9 mouse cellular contexts compared by ENCODE assay signal in genomic region chr4:130556224-130556623, GRCm38 (mm10). TPM values are rescaled to one million over a fixed set of nuclear protein-coding genes. Genes with fewer than 3 reads are reported as not detected.
DNase-seq lines count a peak whose midpoint lies in the region; ATAC-seq and TF ChIP-seq lines count a peak whose summit lies in the region.
"Had no signal": no experiment of that assay in that cellular context is flagged by ENCODE, and none has a peak within 500 bp of the region (broad histone marks: within the 10 kb centered on the region; RNA-seq: fewer than 3 reads in every experiment).

No protein-coding gene starts in this region.

- no peak for TF ChIP-seq POLR2A in cerebellum, adult 2 months (IDR thresholded peaks at IDR 0.05; ENCODE audit: borderline replicate concordance, insufficient read depth, low read length)
- no peak for TF ChIP-seq POLR2A in cortical plate, adult 2 months (IDR thresholded peaks at IDR 0.05; ENCODE audit: extremely low read depth, insufficient read depth, low read length)

- WGBS in cerebellum, adult 2 months, result 45% methylated on average over 5 of the region's 5 CpGs
- 37% methylated on average over 5 of the region's 5 CpGs for WGBS in hindbrain, postnatal 0 days

- no peaks in the 10 kb centered on the region; the same call in 1 of the 2 replicates for H3K27me3 ChIP-seq in cerebellum, adult 2 months (ENCODE audit: control insufficient read depth, insufficient read depth, low read length)
- no peaks in the 10 kb centered on the region for H3K27me3 ChIP-seq in hindbrain, postnatal 0 days (ENCODE audit: insufficient read depth, low read length)
- H3K27me3 ChIP-seq: limb, embryonic 12.5 days had no signal

- no peak for DNase-seq in cerebellum, adult 2 months
- DNase-seq in cerebellum, adult 18-20 months, result no peak
- peak; percentile 38 for DNase-seq in left cerebral cortex, postnatal 4 days
- no peak for DNase-seq in left cerebral cortex, postnatal 36 days (ENCODE audit: low spot score in 2 of 2)
- DNase-seq in hindbrain, postnatal 0 days (ENCODE audit: low spot score), result peak; percentile 55
- DNase-seq in frontal cortex, postnatal 14 days (ENCODE audit: low spot score in 2 of 2), result no peak
- DNase-seq in adrenal gland, postnatal 14 days, result no peak

- peaks cover 78% of the 10 kb centered on the region for H3K4me1 ChIP-seq in cerebellum, adult 2 months (ENCODE audit: control insufficient read depth, insufficient read depth, low read length)
- no peaks in the 10 kb centered on the region for H3K4me1 ChIP-seq in cortical plate, adult 2 months (ENCODE audit: control insufficient read depth, insufficient read depth, low read length)
- peaks cover 33% of the 10 kb centered on the region for H3K4me1 ChIP-seq in hindbrain, postnatal 0 days (ENCODE audit: insufficient read depth, low read length)

- H3K4me3 ChIP-seq in cerebellum, adult 2 months (replicated peaks; ENCODE audit: insufficient read depth, low read depth, low read length), result no peak overlapping the region
- no peak overlapping the region for H3K4me3 ChIP-seq in cortical plate, adult 2 months (ENCODE audit: insufficient read depth, low read length)
- H3K4me3 ChIP-seq in hindbrain, postnatal 0 days (ENCODE audit: low read length), result no peak overlapping the region
- H3K4me3 ChIP-seq: limb, embryonic 12.5 days had no signal

- H3K9me3 ChIP-seq in hindbrain, postnatal 0 days (ENCODE audit: low read length), result no peaks in the 10 kb centered on the region
- H3K9me3 ChIP-seq: limb, embryonic 12.5 days had no signal

- no peak overlapping the region for H3K9ac ChIP-seq in hindbrain, postnatal 0 days (replicated peaks; ENCODE audit: low read length)
- H3K9ac ChIP-seq: limb, embryonic 12.5 days had no signal

- peak; percentile 50 for ATAC-seq in hindbrain, postnatal 0 days

- H3K27ac ChIP-seq in cerebellum, adult 2 months (ENCODE audit: insufficient read depth, low read length), result peak overlapping the region; percentile 9; the same call in 1 of the 2 replicates
- peak overlapping the region; percentile 55; the same call in 1 of the 2 replicates for H3K27ac ChIP-seq in cortical plate, adult 2 months (ENCODE audit: insufficient read depth, low read length)
- H3K27ac ChIP-seq in hindbrain, postnatal 0 days, result no peak overlapping the region
- H3K27ac ChIP-seq: limb, embryonic 12.5 days had no signal

- intact Hi-C loops in left cerebral cortex, postnatal 4 days (cut with DNase I), result no loop called here
- intact Hi-C loops in left cerebral cortex, postnatal 36 days (cut with DNase I), result no loop called here

- H3K4me2 ChIP-seq in hindbrain, postnatal 0 days (ENCODE audit: low read depth, low read length), result no peak overlapping the region
- H3K4me2 ChIP-seq: limb, embryonic 12.5 days had no signal

- H3K36me3 ChIP-seq in hindbrain, postnatal 0 days (ENCODE audit: insufficient read depth, low read length), result no peaks in the 10 kb centered on the region

- TF ChIP-seq CTCF in cerebellum, adult 2 months (IDR thresholded peaks at IDR 0.05; ENCODE audit: borderline replicate concordance, insufficient read depth, low read depth, low read length), result peak; percentile 30; the same call in 1 of the 2 replicates
- TF ChIP-seq CTCF in cortical plate, adult 2 months (IDR thresholded peaks at IDR 0.05; ENCODE audit: extremely low read depth, insufficient read depth, low read length), result no peak
- peak; percentile 52 for TF ChIP-seq CTCF in hindbrain, postnatal 0 days (IDR thresholded peaks at IDR 0.05; ENCODE audit: low read depth)

RNA-seq across cellular contexts. Expression of gene Nkain1, which starts 17.7 kb away (rescaled TPM):
- 109 and 114 TPM in 2 replicates for polyA plus RNA-seq in cerebellum, adult 2 months (2012; rRNA removed)
- total RNA-seq in left cerebral cortex, postnatal 4 days (2021), result 100 to 1,000 TPM; 158 to 164 TPM
- 10 to 100 TPM; 30.4 to 43.3 TPM for total RNA-seq in left cerebral cortex, postnatal 36 days (2021)
- polyA plus RNA-seq in cortical plate, adult 2 months (2012; rRNA removed), result 40.5 and 42.0 TPM in 2 replicates
- total RNA-seq in hindbrain, postnatal 0 days (2014; rRNA removed), result 313 and 323 TPM in 2 replicates
- 10.1 and 10.2 TPM in 2 replicates for polyA plus RNA-seq in hindbrain, postnatal 0 days (2015; fragmentation: Nextera tagmentation; extraction: Ambion mirVana)
- total RNA-seq in adrenal gland, postnatal 14 days (2021), result 6.6 and 7.4 TPM in 2 replicates

Comparison
In these comparisons a context has a peak if more than half of its experiments do, and no peak if none do; other contexts are left out.
1. DNase-seq: peak in left cerebral cortex, postnatal 4 days (single experiment) and hindbrain, postnatal 0 days (single experiment); none in cerebellum, adult 2 months (0 of 2), cerebellum, adult 18-20 months (0 of 2), left cerebral cortex, postnatal 36 days (0 of 2), frontal cortex, postnatal 14 days (0 of 2) and adrenal gland, postnatal 14 days (single experiment).